Mouse (Mus musculus) hindlimb bud, embryonic 11.5 days (tissue): ENCODE data around the gene Nsg2.

Experiments used
- DNase-seq: peaks from one replicate; pipeline ENCODE4 v3.0.0-alpha.2; 2012; ENCODE audit warnings: low read depth, low spot score; ENCODE audit errors: extremely low spot score

Nsg2 gene

DNA sequence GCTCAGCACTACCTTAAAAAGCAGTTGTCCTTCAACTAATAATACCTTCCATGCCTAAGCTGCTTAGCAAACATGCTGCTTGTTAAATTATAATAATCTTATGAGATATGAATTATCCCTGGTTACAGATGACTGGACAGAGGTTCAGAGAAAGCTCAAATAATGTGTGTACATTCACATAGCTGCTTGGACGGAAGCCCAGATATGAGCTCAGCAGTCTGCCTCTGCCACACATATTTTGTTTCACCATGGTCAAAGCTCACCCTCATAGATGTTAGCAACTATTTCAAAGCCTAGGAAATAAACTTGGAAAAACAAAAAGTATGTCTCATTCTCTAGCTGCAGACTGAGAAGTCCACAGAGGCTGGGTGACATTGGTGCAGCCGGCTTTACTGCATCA lies 74.9 kb downstream of the Nsg2 start:
- DNase-seq, result no peak

- DNase-seq, result no peak
Measured at GRCm38 (mm10) chr11:32083462-32083861, 83.2 kb downstream of the Nsg2 start.

DNA sequence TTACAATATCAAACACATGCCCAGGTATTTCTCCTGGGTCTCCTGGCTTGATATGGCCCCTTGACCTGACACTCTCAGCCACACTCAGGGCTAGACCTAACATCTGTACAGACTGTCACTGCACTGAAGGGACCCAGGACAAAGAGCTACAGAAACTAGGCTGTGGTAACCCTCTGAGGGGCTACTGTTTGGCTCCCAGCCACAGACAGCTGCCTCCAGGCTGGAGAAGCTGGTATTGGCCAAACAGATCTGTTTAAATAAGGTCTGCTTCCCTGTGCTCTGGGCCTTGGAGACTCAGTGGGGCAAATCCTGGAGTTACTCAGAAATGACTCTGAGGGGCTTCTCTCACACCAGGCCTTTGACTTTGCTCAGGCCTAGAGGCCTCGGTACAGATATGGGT lies 86.3 kb downstream of the Nsg2 start:
- DNase-seq, result no peak

GRCm38 (mm10) chr11:32087376-32087775 lies 87.1 kb downstream of the Nsg2 start:
- peak; percentile 56 for DNase-seq

DNA sequence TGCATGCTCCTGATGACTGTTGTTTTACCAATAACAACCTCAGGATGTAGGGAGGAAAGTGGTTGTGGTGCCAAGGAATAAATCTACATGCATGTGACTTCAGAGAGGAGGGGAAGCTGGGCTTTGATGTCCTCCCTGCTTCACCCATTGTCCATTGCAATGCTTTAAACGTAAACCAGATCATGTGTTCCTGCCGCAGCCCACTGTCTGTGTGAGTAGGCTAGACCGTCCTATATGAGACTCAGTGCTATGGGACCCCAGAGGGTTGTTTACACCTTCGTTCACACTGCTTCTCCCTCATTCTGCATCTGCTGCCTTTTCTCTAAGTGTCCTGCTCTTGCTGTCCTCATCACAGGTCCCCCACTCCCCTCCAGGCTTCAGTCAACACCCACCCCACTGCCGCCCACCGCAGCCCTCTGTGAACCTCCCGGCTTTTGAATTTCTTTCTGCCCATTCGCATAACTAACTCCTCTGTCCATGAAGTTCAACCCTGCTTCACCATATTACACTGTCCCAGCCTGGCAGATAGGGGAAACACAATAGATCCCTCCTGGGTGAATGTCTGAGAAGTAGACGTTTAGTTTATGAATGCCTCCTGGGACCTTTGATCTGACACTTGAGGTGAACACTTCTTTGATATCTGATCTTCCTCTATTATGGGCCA lies 87.6 kb downstream of the Nsg2 start:
- no peak for DNase-seq

DNA sequence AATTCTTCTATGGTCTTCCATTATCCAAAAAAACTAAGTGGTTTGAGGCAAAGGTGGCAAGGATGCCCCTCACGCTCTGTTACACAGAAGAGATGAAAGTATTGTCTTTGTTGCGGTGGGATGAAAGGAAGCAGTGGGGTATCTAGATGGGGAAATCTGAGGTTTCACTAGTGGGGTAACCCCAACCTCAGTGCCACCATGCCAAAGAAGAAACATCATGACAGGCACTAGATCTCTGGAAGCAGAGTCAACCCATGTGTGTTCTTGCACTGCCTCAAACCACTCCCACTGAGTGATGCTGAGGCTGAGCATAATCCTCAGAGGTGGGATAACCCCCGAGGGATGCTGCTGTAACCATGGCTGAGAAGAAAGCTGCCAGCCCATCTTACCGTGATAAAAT lies 95.5 kb downstream of the Nsg2 start:
- no peak for DNase-seq

DNA sequence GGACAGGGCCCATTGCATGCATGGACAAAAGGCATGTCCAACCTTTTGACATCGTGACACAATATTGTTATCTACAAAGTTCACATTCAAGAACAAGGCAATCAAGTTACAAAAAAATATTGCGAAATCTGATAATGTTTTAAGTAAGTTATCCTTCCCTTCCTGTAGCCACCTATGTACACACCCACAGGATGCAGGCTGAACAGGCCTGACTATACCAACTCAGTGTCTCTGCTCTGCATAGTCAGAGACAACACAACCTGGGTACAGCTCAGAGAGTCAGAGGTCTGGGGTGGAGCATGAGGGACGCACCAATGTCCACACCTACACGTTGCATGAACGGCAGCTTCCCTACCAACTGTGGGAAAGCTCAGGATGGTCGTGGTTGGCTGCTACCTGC lies 96.1 kb downstream of the Nsg2 start:
- DNase-seq, result no peak

- no peak for DNase-seq
Measured at GRCm38 (mm10) chr11:32101059-32101632, 100.9 kb downstream of the Nsg2 start.

DNA sequence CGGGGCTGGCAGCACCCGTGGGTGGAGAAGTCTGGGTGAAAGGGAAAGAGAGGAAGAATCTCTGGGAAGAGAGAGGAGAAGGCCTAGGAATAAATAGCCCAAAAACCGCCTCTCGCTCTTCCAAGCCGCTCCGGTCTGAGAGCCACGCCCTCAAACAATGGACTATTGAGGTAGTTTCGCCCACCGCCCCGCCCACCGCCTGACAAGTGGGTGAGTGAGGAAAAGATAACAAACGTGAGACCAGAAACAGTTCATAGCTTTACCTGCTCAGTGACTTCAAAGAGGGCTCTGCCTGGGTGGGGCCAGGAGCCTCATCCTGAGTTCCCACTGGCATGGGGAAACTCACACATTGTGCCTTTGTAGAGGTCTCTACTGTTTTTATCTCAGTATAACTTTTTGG lies 102.7 kb downstream of the Nsg2 start:
- no peak for DNase-seq

DNA sequence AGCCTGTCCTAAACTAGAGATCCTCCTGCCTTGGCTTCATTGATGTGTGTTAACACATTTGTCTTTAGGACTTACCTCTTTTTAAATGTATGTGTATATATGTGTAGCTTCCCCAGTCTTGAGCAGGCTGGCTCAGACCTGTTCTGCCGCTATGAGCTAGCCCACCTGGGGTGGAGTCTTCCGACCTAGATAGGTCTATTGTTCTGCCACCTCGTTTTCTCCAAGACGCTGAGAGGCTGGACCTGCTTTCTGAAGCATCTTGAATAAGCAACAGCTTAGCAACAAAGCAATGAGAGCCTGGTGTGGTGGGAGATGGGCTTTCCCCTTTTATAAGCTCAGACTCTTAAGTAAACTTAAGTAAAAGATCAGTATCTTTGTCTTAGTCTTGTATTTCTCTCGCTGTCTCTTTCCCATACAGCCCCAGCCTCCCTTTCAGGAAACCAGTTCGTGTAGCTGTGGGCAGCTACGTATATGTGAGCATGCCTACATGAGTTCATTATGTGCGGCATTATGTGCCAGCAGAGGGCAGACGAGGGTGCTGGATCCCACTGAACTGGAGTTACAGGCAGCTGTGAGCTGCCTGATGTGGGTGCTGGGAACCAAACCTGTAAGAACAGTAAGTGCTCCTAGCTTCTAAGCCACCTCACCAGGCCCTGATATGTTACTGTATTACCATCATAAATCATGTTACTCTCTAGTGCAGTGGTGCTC lies 104.3 kb downstream of the Nsg2 start:
- no peak for DNase-seq

DNA sequence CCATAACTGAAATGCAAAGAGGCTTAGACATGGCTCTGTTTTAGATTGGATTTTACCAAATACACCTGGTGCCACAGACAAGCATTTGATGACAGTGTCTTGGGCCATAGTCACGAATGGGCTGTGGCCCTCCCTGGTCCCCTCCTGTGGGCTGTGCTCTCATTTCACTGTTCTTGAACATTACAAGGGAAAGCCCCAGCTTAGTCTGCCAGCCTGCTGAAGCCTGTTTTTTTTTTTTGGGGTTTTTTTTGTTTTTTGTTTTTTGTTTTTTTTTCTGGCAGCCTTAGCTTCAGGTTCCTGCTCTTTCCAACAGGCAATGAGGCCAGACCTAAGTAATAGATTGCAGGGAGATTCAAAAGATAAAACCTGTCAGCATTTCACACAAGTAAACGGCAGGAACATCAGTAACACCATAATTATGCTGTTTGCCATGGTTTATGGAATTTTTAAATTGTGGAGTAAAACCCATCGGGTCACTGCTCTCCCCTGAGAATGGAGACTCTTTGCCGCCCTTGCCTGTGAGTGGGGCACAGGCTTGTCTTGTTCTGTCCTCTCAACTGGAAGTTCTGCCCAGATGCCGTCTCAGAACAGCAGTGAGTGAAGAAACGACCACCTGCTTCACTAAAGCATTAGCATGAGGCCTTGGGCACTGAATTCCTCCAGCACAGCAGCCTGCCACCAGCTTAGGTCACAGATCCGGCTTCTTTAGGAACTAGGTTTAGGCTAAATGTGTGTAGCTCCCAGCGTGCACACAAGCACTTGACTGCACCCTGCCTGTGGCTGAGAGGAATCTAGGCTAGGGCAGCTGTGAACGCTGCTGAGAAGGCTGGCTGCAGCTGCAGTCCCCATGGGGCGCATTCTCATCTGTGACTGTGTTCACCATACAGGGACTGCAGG lies 105.7 kb downstream of the Nsg2 start:
- no peak for DNase-seq

DNA sequence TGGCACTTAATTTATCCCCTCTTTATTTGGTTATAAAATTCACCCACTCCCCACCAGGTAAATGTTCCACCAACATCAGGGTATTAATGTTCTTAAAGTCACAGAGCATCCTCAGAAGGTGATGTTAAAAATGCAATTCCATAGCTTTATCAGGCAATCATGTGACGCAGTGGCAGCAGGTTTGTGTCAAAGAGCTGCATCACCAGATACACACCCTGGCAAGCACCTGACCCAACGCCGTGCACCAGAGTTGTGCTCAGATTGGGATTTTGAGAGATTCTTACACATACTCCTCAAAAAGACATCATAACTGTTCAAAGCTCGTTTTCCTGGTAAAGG lies 106.4 kb downstream of the Nsg2 start:
- DNase-seq, result no peak

DNA sequence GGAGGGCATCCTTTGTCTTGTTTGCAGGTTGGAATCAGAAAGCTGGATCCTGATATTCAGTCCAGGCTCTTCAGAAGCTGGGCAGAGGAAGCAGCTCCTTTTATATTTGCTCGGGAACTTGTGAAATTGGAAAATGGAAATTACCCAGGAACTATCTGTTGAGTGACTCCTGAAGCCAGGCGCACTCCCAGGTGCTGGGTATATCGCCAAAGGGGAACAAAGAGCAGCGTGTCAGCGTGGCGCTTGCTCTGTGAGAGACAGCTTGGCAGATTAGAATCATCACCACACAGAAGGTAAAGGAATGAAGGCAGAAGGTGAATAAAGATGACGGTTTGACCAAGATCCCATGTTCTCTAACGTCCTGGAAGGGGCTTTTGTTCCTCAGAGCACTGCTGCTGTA lies 108.2 kb downstream of the Nsg2 start:
- DNase-seq, result no peak
